8 mouse cellular contexts compared by ENCODE assay signal in the genomic region with DNA sequence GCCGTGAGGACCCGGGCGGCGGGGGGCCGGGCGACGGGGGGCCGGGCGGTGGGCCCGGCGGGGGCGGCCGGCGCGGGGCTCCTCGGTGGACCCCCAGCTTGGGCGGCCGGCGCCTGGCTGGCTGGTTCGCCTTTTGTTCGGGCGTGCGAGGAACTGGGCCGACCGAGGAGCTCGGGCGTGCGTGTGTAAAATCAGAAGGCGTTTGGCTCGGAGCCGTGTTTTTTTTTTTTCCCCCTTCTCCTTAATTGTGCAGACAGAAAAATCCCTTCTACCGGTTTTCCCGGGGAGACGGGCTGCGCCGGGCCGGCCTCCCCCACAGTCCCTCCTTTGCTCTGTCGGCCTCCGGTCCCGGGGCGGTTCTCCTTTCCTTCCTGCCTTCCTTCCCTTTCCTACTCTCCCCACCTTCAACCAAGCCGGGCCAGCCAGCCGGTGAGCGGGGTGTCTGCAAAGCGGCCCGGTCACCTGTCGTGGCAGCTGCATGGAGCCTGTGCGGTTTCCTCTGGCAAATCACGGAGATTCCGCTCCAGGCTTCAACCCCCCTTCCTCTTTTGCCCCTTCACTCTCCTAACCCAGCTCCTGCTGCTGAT. TPM values are rescaled to one million over a fixed set of nuclear protein-coding genes. Genes with fewer than 3 reads are reported as not detected.
DNase-seq lines count a peak whose midpoint lies in the region; ATAC-seq and TF ChIP-seq lines count a peak whose summit lies in the region.

No protein-coding gene starts in this region.

- peak overlapping the region; percentile 98 for H3K27ac ChIP-seq in embryonic facial prominence, embryonic 13.5 days
- H3K27ac ChIP-seq in heart, embryonic 10.5 days: peak overlapping the region; percentile 98
- H3K27ac ChIP-seq in kidney, embryonic 15.5 days: peak overlapping the region; percentile 94
- H3K27ac ChIP-seq in liver, embryonic 13.5 days: peak overlapping the region; percentile 73
- H3K27ac ChIP-seq in stomach, postnatal 0 days (replicated peaks): peak overlapping the region; percentile 96

- H3K9me3 ChIP-seq in embryonic facial prominence, embryonic 13.5 days: no peaks in the 10 kb centered on the region
- no peaks in the 10 kb centered on the region for H3K9me3 ChIP-seq in heart, embryonic 10.5 days
- H3K9me3 ChIP-seq in kidney, embryonic 15.5 days (replicated peaks): no peaks in the 10 kb centered on the region
- no peaks in the 10 kb centered on the region for H3K9me3 ChIP-seq in liver, embryonic 13.5 days (replicated peaks)
- H3K9me3 ChIP-seq in stomach, postnatal 0 days (ENCODE audit: control insufficient read depth, low read length): no peaks in the 10 kb centered on the region

- peak overlapping the region; percentile 83 for H3K4me3 ChIP-seq in embryonic facial prominence, embryonic 13.5 days
- H3K4me3 ChIP-seq in heart, embryonic 10.5 days: peak overlapping the region; percentile 92
- H3K4me3 ChIP-seq in kidney, embryonic 15.5 days (replicated peaks): peak overlapping the region; percentile 94
- H3K4me3 ChIP-seq in liver, embryonic 13.5 days (replicated peaks): peak overlapping the region; percentile 88
- peak overlapping the region; percentile 79 for H3K4me3 ChIP-seq in stomach, postnatal 0 days (ENCODE audit: low read depth, low read length)

- H3K9ac ChIP-seq in embryonic facial prominence, embryonic 13.5 days: peak overlapping the region; percentile 96
- H3K9ac ChIP-seq in kidney, embryonic 15.5 days: peak overlapping the region; percentile 93
- H3K9ac ChIP-seq in liver, embryonic 13.5 days: peak overlapping the region; percentile 93
- H3K9ac ChIP-seq in stomach, postnatal 0 days (ENCODE audit: low read length): peak overlapping the region; percentile 98

- peak; percentile 71 for ATAC-seq in embryonic facial prominence, embryonic 13.5 days (ENCODE audit: insufficient number of reproducible peaks, insufficient read depth, low FRiP score, low TSS enrichment, low read depth)
- no peak; the same call in 1 of the 2 replicates for ATAC-seq in kidney, embryonic 15.5 days (replicated peaks; ENCODE audit: low FRiP score)
- ATAC-seq in liver, embryonic 13.5 days (ENCODE audit: low read depth): no peak; the same call in 1 of the 2 replicates
- ATAC-seq in stomach, postnatal 0 days (ENCODE audit: low FRiP score, low TSS enrichment): peak; percentile 22

- H3K4me2 ChIP-seq in embryonic facial prominence, embryonic 13.5 days: peak overlapping the region; percentile 81
- peak overlapping the region; percentile 80 for H3K4me2 ChIP-seq in kidney, embryonic 15.5 days
- peak overlapping the region; percentile 98 for H3K4me2 ChIP-seq in liver, embryonic 13.5 days
- H3K4me2 ChIP-seq in stomach, postnatal 0 days (replicated peaks; ENCODE audit: low read depth): peak overlapping the region; percentile 77

- TF ChIP-seq EP300 in stomach, postnatal 0 days (optimal IDR thresholded peaks at IDR 0.05): no peak

- no peaks in the 10 kb centered on the region for H3K27me3 ChIP-seq in embryonic facial prominence, embryonic 13.5 days
- no peaks in the 10 kb centered on the region for H3K27me3 ChIP-seq in heart, embryonic 10.5 days (ENCODE audit: insufficient read depth, poor library complexity, severe bottlenecking)
- H3K27me3 ChIP-seq in kidney, embryonic 15.5 days: peaks cover 10% of the 10 kb centered on the region; the same call in 1 of the 2 replicates
- H3K27me3 ChIP-seq in liver, embryonic 13.5 days: peaks cover 33% of the 10 kb centered on the region
- no peaks in the 10 kb centered on the region for H3K27me3 ChIP-seq in stomach, postnatal 0 days (ENCODE audit: control insufficient read depth, insufficient read depth, low read length)

- WGBS in embryonic facial prominence, embryonic 13.5 days: under 1% methylated on average over 37 of the region's 50 CpGs
- WGBS in heart, embryonic 10.5 days: under 1% methylated on average over 50 of the region's 50 CpGs
- under 1% methylated on average over 34 of the region's 50 CpGs for WGBS in kidney, embryonic 15.5 days
- under 1% methylated on average over 50 of the region's 50 CpGs for WGBS in liver, embryonic 13.5 days (ENCODE audit: insufficient replicate concordance)
- WGBS in stomach, postnatal 0 days: under 1% methylated on average over 36 of the region's 50 CpGs

- DNase-seq in B cell, adult 2 months: peak; percentile 50 to 57
- DNase-seq in adrenal gland, postnatal 4 days (ENCODE audit: low spot score in 2 of 2): peak; percentile 11 to 32
- DNase-seq in heart, embryonic 10.5 days (ENCODE audit: low spot score): no peak
- DNase-seq in liver, embryonic 13.5 days: peak; percentile 26
- peak; percentile 70 for DNase-seq in neural tube, embryonic 10.5 days (ENCODE audit: extremely low spot score, low spot score)
- peak; percentile 73 for DNase-seq in stomach, postnatal 0 days (ENCODE audit: low spot score)

- H3K4me1 ChIP-seq in embryonic facial prominence, embryonic 13.5 days: peaks cover 22% of the 10 kb centered on the region
- H3K4me1 ChIP-seq in heart, embryonic 10.5 days: peaks cover 25% of the 10 kb centered on the region
- peaks cover 20% of the 10 kb centered on the region for H3K4me1 ChIP-seq in kidney, embryonic 15.5 days
- H3K4me1 ChIP-seq in liver, embryonic 13.5 days (replicated peaks): peaks cover 19% of the 10 kb centered on the region
- peaks cover 6% of the 10 kb centered on the region; the same call in 1 of the 2 replicates for H3K4me1 ChIP-seq in stomach, postnatal 0 days (replicated peaks; ENCODE audit: control insufficient read depth, insufficient read depth)

- no peak for TF ChIP-seq CTCF in stomach, postnatal 0 days (IDR thresholded peaks at IDR 0.05; ENCODE audit: low read depth)

- peaks cover 5% of the 10 kb centered on the region; the same call in 1 of the 2 replicates for H3K36me3 ChIP-seq in embryonic facial prominence, embryonic 13.5 days
- 0 out of 2 replicates have a peak, but pooled peaks cover 3% of the 10 kb centered on the region for H3K36me3 ChIP-seq in heart, embryonic 10.5 days
- peaks cover 10% of the 10 kb centered on the region; the same call in 1 of the 2 replicates for H3K36me3 ChIP-seq in kidney, embryonic 15.5 days
- no peaks in the 10 kb centered on the region for H3K36me3 ChIP-seq in liver, embryonic 13.5 days
- H3K36me3 ChIP-seq in stomach, postnatal 0 days (ENCODE audit: control insufficient read depth, insufficient read depth, low read length): no peaks in the 10 kb centered on the region

RNA-seq across cellular contexts. Expression of gene Tulp4, which starts 0.9 kb away (rescaled TPM):
- total RNA-seq in adrenal gland, postnatal 4 days (2021): 100 to 1,000 TPM in 1 of 2 experiments, 10 to 100 TPM in 1; 99.4 to 101 TPM
- 116 and 141 TPM in 2 replicates for polyA plus RNA-seq in embryonic facial prominence, embryonic 13.5 days (2015; fragmentation: Nextera tagmentation; extraction: Ambion mirVana)
- 81.8 and 97.4 TPM in 2 replicates for polyA plus RNA-seq in heart, embryonic 10.5 days (2016; fragmentation: Nextera tagmentation; extraction: Ambion mirVana)
- 74.3 and 75.0 TPM in 2 replicates for polyA plus RNA-seq in kidney, embryonic 15.5 days (2015; fragmentation: Nextera tagmentation; extraction: Ambion mirVana)
- 39.3 and 40.1 TPM in 2 replicates for polyA plus RNA-seq in liver, embryonic 13.5 days (2015; fragmentation: Nextera tagmentation; extraction: Ambion mirVana)
- 33.6 and 39.3 TPM in 2 replicates for polyA plus RNA-seq in stomach, postnatal 0 days (2015; fragmentation: Nextera tagmentation; extraction: Ambion mirVana)

RNA-seq across cellular contexts. Expression of gene Gtf2h5, which starts 27.5 kb away (rescaled TPM):
- 10 to 100 TPM; 90.6 to 95.0 TPM for total RNA-seq in adrenal gland, postnatal 4 days (2021)
- 186 and 198 TPM in 2 replicates for polyA plus RNA-seq in embryonic facial prominence, embryonic 13.5 days (2015; fragmentation: Nextera tagmentation; extraction: Ambion mirVana)
- 150 TPM in 2 replicates for polyA plus RNA-seq in heart, embryonic 10.5 days (2016; fragmentation: Nextera tagmentation; extraction: Ambion mirVana)
- polyA plus RNA-seq in kidney, embryonic 15.5 days (2015; fragmentation: Nextera tagmentation; extraction: Ambion mirVana): 166 and 184 TPM in 2 replicates
- 106 and 111 TPM in 2 replicates for polyA plus RNA-seq in liver, embryonic 13.5 days (2015; fragmentation: Nextera tagmentation; extraction: Ambion mirVana)
- 128 and 141 TPM in 2 replicates for polyA plus RNA-seq in stomach, postnatal 0 days (2015; fragmentation: Nextera tagmentation; extraction: Ambion mirVana)

RNA-seq across cellular contexts. Expression of gene Serac1, which starts 27.6 kb away (rescaled TPM):
- 1 to 10 TPM; 7.7 to 8.7 TPM for total RNA-seq in adrenal gland, postnatal 4 days (2021)
- polyA plus RNA-seq in embryonic facial prominence, embryonic 13.5 days (2015; fragmentation: Nextera tagmentation; extraction: Ambion mirVana): 6.2 and 6.8 TPM in 2 replicates
- 4.9 and 5.5 TPM in 2 replicates for polyA plus RNA-seq in heart, embryonic 10.5 days (2016; fragmentation: Nextera tagmentation; extraction: Ambion mirVana)
- 5.4 and 5.6 TPM in 2 replicates for polyA plus RNA-seq in kidney, embryonic 15.5 days (2015; fragmentation: Nextera tagmentation; extraction: Ambion mirVana)
- polyA plus RNA-seq in liver, embryonic 13.5 days (2015; fragmentation: Nextera tagmentation; extraction: Ambion mirVana): 1.4 and 1.6 TPM in 2 replicates
- polyA plus RNA-seq in stomach, postnatal 0 days (2015; fragmentation: Nextera tagmentation; extraction: Ambion mirVana): 1.4 and 1.5 TPM in 2 replicates

Comparison
In these comparisons a context has a peak if more than half of its experiments do, and no peak if none do; other contexts are left out.
1. ATAC-seq: peak in embryonic facial prominence, embryonic 13.5 days (single experiment) and stomach, postnatal 0 days (single experiment); none in kidney, embryonic 15.5 days (single experiment) and liver, embryonic 13.5 days (single experiment).
2. Peak in every context shown above with its lines, with median percentiles within 50 percentile points of each other: H3K27ac ChIP-seq, H3K4me2 ChIP-seq, H3K4me3 ChIP-seq and H3K9ac ChIP-seq.